Mouse (Mus musculus): Measurements from ENCODE around the gene Sh3tc1. TPM values are rescaled to one million over a fixed set of nuclear protein-coding genes. Genes with fewer than 3 reads are reported as not detected.

The Sh3tc1 gene
- polyA plus RNA-seq, 1 experiment from 2014 or later: 10.4 TPM

- WGBS: 66% methylated on average over 2 of the region's 2 CpGs
- no peak for ATAC-seq (ENCODE audit: insufficient number of reproducible peaks, low FRiP score)
- H3K27me3 ChIP-seq (replicated peaks): no peaks in the 10 kb centered on the region; the same call in 1 of the 2 replicates
- peaks cover 34% of the 10 kb centered on the region for H3K4me1 ChIP-seq (replicated peaks)
- no peak overlapping the region for H3K4me2 ChIP-seq
- H3K9me3 ChIP-seq (replicated peaks): no peaks in the 10 kb centered on the region
- H3K4me3 ChIP-seq: no peak overlapping the region
- no peak overlapping the region for H3K27ac ChIP-seq (ENCODE audit: poor library complexity, severe bottlenecking)
- H3K9ac ChIP-seq: no peak overlapping the region
- H3K36me3 ChIP-seq: no peaks in the 10 kb centered on the region
Observed at GRCm38 (mm10) chr5:35733523-35733922, 6.3 kb downstream of the Sh3tc1 start.

- no peaks in the 10 kb centered on the region; the same call in 1 of the 2 replicates for H3K27me3 ChIP-seq (replicated peaks)
- peaks cover 14% of the 10 kb centered on the region for H3K4me1 ChIP-seq (replicated peaks)
- H3K4me3 ChIP-seq: no peak overlapping the region
- ATAC-seq (ENCODE audit: insufficient number of reproducible peaks, low FRiP score): no peak
- H3K9me3 ChIP-seq (replicated peaks): no peaks in the 10 kb centered on the region
- H3K36me3 ChIP-seq: no peaks in the 10 kb centered on the region
- 73% methylated on average over 4 of the region's 4 CpGs for WGBS
- H3K27ac ChIP-seq (ENCODE audit: poor library complexity, severe bottlenecking): no peak overlapping the region
- no peak overlapping the region for H3K4me2 ChIP-seq
- H3K9ac ChIP-seq: no peak overlapping the region
Observed at GRCm38 (mm10) chr5:35731006-35731405, 8.8 kb downstream of the Sh3tc1 start.

DNA sequence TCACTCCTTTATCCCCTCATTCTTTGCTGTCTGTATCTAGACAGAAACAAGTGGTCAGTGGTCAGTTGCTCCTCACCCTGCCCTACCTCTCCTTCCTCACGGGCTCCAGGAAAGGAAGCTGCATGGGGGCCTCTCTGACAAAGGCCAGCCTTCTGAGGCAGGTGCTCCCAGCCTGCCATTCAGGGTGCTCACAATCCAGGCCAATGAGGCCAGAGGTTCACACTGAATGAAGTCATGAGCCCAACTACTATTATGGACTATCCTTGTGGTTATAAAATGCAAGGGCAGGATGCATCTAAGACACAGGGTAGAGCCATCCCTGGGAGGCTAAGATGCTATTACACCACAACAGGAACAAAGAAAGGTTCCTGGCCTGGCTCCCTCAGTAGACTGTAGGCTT, 9.2 kb downstream of the Sh3tc1 start:
- H3K27ac ChIP-seq (ENCODE audit: poor library complexity, severe bottlenecking): no peak overlapping the region

DNA sequence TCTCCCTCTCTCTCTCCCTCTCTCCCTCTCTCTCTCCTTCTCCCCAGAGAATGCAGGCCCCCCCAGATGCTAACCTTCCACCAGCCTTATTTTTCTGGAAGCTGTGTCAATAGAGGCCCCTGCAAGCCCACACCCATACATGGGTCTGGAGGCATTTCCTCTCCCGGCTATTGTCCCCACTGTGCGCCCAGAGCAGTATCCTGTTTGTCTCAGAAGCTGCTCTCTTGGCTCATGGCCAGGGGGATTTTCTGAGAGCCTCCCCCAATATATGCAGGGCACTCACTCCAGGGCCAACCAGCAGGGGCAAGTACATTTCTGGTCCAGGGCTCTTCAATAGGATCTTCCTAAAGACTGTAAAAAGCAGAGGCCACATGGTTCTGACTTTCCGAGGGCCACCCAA, 9.9 kb downstream of the Sh3tc1 start:
- Histone ChIP-seq H3K4me1 (replicated peaks) (peaks cover 14% of the 10 kb centered on the region), H3K4me2 (no peak overlapping the region), H3K9me3 (replicated peaks) (no peaks in the 10 kb centered on the region), H3K27ac (ENCODE audit: poor library complexity, severe bottlenecking) (peak overlapping the region; percentile 90; the same call in 1 of the 2 replicates), H3K27me3 (replicated peaks) (no peaks in the 10 kb centered on the region; the same call in 1 of the 2 replicates), H3K4me3 (no peak overlapping the region), H3K9ac (no peak overlapping the region), H3K36me3 (no peaks in the 10 kb centered on the region)
- peak; percentile 64 for ATAC-seq (ENCODE audit: insufficient number of reproducible peaks, low FRiP score)
- WGBS: 58% methylated on average over 3 of the region's 3 CpGs

More for the DNA sequence above, 9.2 kb downstream of the Sh3tc1 start:
- H3K9me3 ChIP-seq (replicated peaks): no peaks in the 10 kb centered on the region
- no peak overlapping the region for H3K4me3 ChIP-seq
- WGBS: 54% methylated on average over 1 of the region's 1 CpGs
- no peaks in the 10 kb centered on the region; the same call in 1 of the 2 replicates for H3K27me3 ChIP-seq (replicated peaks)
- H3K4me2 ChIP-seq: no peak overlapping the region
- H3K36me3 ChIP-seq: no peaks in the 10 kb centered on the region
- H3K9ac ChIP-seq: no peak overlapping the region
- peaks cover 14% of the 10 kb centered on the region for H3K4me1 ChIP-seq (replicated peaks)
- ATAC-seq (ENCODE audit: insufficient number of reproducible peaks, low FRiP score): no peak

- Histone ChIP-seq H3K9ac (peak overlapping the region; percentile 63), H3K27me3 (replicated peaks) (no peaks in the 10 kb centered on the region; the same call in 1 of the 2 replicates), H3K36me3 (no peaks in the 10 kb centered on the region), H3K27ac (ENCODE audit: poor library complexity, severe bottlenecking) (peak overlapping the region; percentile 90), H3K4me1 (replicated peaks) (peaks cover 14% of the 10 kb centered on the region), H3K4me3 (peak overlapping the region; percentile 31), H3K4me2 (peak overlapping the region; percentile 58), H3K9me3 (replicated peaks) (no peaks in the 10 kb centered on the region)
- 41% methylated on average over 11 of the region's 11 CpGs for WGBS
- ATAC-seq (ENCODE audit: insufficient number of reproducible peaks, low FRiP score): peak; percentile 84
Observed at GRCm38 (mm10) chr5:35728957-35729460, 10.8 kb downstream of the Sh3tc1 start.

DNA sequence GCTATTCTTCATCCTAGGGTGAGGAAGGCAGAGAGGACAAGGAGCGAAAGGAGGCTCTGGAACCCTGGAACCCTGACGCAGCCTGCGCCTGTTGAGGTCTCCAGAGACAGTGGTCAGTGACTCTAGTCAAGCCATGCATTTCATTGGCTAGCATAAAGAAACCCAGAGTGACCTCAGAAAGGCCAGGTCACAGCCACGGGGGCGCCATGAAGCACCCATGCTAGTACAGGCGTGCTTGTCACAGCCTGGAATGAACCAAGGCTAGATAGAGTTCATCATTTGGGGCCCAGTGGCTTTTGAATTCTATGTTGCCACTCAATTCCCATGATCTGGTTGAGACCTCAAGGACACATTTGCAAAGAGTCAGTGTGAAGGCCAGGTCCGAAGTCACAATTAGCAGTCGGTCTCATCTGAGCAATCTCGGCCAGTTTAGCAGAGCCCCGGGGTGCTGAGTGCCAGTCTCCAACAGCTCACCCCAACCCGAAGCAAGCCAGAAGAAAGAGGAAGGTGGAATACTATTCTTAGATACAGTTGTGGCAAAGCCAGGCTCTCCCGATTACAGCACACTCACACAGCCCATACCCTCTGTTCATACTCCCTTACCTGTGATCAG, 11.3 kb downstream of the Sh3tc1 start:
- H3K4me2 ChIP-seq: peak overlapping the region; percentile 58
- peak overlapping the region; percentile 31 for H3K4me3 ChIP-seq
- peak overlapping the region; percentile 90 for H3K27ac ChIP-seq (ENCODE audit: poor library complexity, severe bottlenecking)
- peaks cover 19% of the 10 kb centered on the region for H3K4me1 ChIP-seq (replicated peaks)
- H3K9ac ChIP-seq: peak overlapping the region; percentile 63
- ATAC-seq (ENCODE audit: insufficient number of reproducible peaks, low FRiP score): no peak
- no peaks in the 10 kb centered on the region for H3K36me3 ChIP-seq
- WGBS: 65% methylated on average over 12 of the region's 12 CpGs
- no peaks in the 10 kb centered on the region for H3K9me3 ChIP-seq (replicated peaks)
- H3K27me3 ChIP-seq (replicated peaks): no peaks in the 10 kb centered on the region; the same call in 1 of the 2 replicates

DNA sequence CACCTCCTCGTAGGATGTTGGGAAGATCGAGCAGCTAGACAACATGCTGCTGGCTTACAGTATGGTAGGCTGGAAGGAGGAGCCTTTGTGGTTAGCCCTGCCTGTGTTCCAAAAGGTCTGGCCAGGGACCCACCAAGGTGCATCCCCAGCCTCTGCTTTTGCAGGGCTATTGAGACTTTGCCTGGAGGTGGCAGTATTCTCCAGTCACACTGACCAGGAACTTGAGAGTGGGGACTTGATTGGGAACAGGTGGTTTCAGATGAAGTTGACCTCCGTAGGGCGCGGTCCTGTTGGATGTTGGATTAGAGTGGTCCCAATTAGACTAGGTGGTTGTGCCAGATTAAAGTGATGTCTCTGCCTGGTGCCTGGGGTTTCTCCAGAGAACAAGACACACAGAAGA, 12.3 kb downstream of the Sh3tc1 start:
- Histone ChIP-seq H3K27me3 (replicated peaks) (no peaks in the 10 kb centered on the region), H3K4me3 (peak overlapping the region; percentile 31), H3K4me2 (peak overlapping the region; percentile 58), H3K9me3 (replicated peaks) (no peaks in the 10 kb centered on the region), H3K4me1 (replicated peaks) (peaks cover 30% of the 10 kb centered on the region), H3K36me3 (no peaks in the 10 kb centered on the region), H3K27ac (ENCODE audit: poor library complexity, severe bottlenecking) (no peak overlapping the region), H3K9ac (no peak overlapping the region)
- no peak for ATAC-seq (ENCODE audit: insufficient number of reproducible peaks, low FRiP score)
- 89% methylated on average over 5 of the region's 5 CpGs for WGBS

- H3K4me1 ChIP-seq (replicated peaks): peaks cover 38% of the 10 kb centered on the region
- no peak overlapping the region for H3K4me2 ChIP-seq
- no peak overlapping the region for H3K4me3 ChIP-seq
- H3K36me3 ChIP-seq: no peaks in the 10 kb centered on the region
- H3K27me3 ChIP-seq (replicated peaks): no peaks in the 10 kb centered on the region
- H3K27ac ChIP-seq (ENCODE audit: poor library complexity, severe bottlenecking): no peak overlapping the region
- no peaks in the 10 kb centered on the region for H3K9me3 ChIP-seq (replicated peaks)
- WGBS: 87% methylated on average over 3 of the region's 3 CpGs
- no peak overlapping the region for H3K9ac ChIP-seq
- ATAC-seq (ENCODE audit: insufficient number of reproducible peaks, low FRiP score): no peak
Observed at GRCm38 (mm10) chr5:35725840-35726239, 13.9 kb downstream of the Sh3tc1 start.

- Histone ChIP-seq H3K4me3 (no peak overlapping the region), H3K9me3 (replicated peaks) (no peaks in the 10 kb centered on the region), H3K27ac (ENCODE audit: poor library complexity, severe bottlenecking) (no peak overlapping the region), H3K4me1 (replicated peaks) (peaks cover 49% of the 10 kb centered on the region), H3K27me3 (replicated peaks) (no peaks in the 10 kb centered on the region), H3K4me2 (no peak overlapping the region), H3K36me3 (no peaks in the 10 kb centered on the region), H3K9ac (no peak overlapping the region)
- 66% methylated on average over 5 of the region's 5 CpGs for WGBS
- no peak for ATAC-seq (ENCODE audit: insufficient number of reproducible peaks, low FRiP score)
Observed at GRCm38 (mm10) chr5:35723900-35724299, 15.9 kb downstream of the Sh3tc1 start.

- peak overlapping the region; percentile 21; the same call in 1 of the 2 replicates for H3K9ac ChIP-seq
- H3K9me3 ChIP-seq (replicated peaks): no peaks in the 10 kb centered on the region
- H3K27ac ChIP-seq (ENCODE audit: poor library complexity, severe bottlenecking): peak overlapping the region; percentile 63
Observed at GRCm38 (mm10) chr5:35722654-35723053, 17.1 kb downstream of the Sh3tc1 start.

DNA sequence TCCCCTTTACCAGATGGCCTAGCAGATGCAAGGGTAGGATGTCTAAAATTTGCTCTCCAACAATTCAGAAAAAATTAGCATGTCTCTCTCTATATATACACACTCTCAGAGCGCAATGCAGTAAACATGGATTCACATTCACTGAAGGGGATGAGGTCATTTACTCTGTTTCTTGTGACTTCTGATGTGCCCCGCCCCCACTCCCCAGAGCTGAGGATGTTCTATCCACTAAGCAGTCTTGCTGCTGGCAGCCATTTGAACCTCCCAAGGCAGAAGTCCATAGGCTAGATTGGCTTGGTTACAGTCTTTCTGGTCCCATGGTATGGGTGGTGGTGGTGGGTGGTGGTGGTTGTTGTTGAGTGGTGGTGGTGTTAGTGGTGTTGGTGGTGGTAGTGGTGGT, 17.9 kb downstream of the Sh3tc1 start:
- Histone ChIP-seq H3K27ac (ENCODE audit: poor library complexity, severe bottlenecking) (peak overlapping the region; percentile 63; the same call in 1 of the 2 replicates), H3K36me3 (no peaks in the 10 kb centered on the region), H3K9ac (no peak overlapping the region), H3K27me3 (replicated peaks) (no peaks in the 10 kb centered on the region), H3K4me1 (replicated peaks) (peaks cover 52% of the 10 kb centered on the region), H3K4me2 (no peak overlapping the region), H3K9me3 (replicated peaks) (no peaks in the 10 kb centered on the region), H3K4me3 (no peak overlapping the region)
- WGBS: 82% methylated on average over 2 of the region's 2 CpGs
- no peak for ATAC-seq (ENCODE audit: insufficient number of reproducible peaks, low FRiP score)

More at GRCm38 (mm10) chr5:35722654-35723053, 17.1 kb downstream of the Sh3tc1 start:
- no peak overlapping the region for H3K4me2 ChIP-seq
- ATAC-seq (ENCODE audit: insufficient number of reproducible peaks, low FRiP score): peak; percentile 49; the same call in 1 of the 2 replicates
- H3K36me3 ChIP-seq: no peaks in the 10 kb centered on the region
- WGBS: 8% methylated on average over 2 of the region's 2 CpGs
- no peak overlapping the region for H3K4me3 ChIP-seq
- H3K27me3 ChIP-seq (replicated peaks): no peaks in the 10 kb centered on the region
- H3K4me1 ChIP-seq (replicated peaks): peaks cover 52% of the 10 kb centered on the region
